In the genomic region with DNA sequence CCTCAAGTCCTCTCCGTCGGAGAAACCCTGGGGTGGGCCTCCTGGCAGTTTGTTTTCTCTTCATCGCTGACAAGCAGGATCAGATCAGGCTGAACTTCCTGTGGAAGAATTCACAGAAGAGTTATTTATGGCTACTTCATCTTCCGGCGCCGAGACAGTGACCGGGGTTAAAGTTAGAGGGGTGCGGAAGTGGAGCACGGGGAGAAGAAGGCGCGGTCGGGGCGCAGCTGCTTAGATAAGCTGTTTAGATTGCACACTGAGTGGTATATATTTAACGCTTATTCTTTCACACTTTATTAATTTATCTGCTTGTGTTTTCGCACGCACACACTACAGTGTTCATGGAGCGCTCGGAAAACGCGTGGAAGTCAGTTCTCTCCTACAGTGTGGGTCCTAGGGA, we compare ENCODE assay signal across 1 mouse cellular context.
TF ChIP-seq lines count a peak whose summit lies in the region.

No protein-coding gene starts in this region.

TF ChIP-seq in MEL, 35 proteins besides CTCF, POLR2A, EP300 and RAD21 (continued from another document):
- TF ChIP-seq HCFC1 (IDR thresholded peaks at IDR 0.05; ENCODE audit: low read depth, low read length) (peak; percentile 74), TBP (IDR thresholded peaks at IDR 0.05; ENCODE audit: low read depth, low read length) (peak; percentile 74; the same call in 1 of the 2 replicates), MYB (IDR thresholded peaks at IDR 0.05; ENCODE audit: low read depth, low read length) (peak; percentile 87), MAX (IDR thresholded peaks at IDR 0.05; ENCODE audit: low read length) (peak; percentile 71), MEF2A (IDR thresholded peaks at IDR 0.05; ENCODE audit: extremely low read depth, insufficient replicate concordance, low read depth, low read length, poor library complexity, severe bottlenecking) (peak; percentile 99), E2F4 (IDR thresholded peaks at IDR 0.05; ENCODE audit: borderline replicate concordance, low read depth, low read length) (peak; percentile 66; the same call in 1 of the 2 replicates), SMC3 (IDR thresholded peaks at IDR 0.05; ENCODE audit: low read depth, low read length) (no peak)
